Mouse (Mus musculus) cerebellum, adult 11 months (tissue): ENCODE measurements at regions not wholly inside any gene's neighbourhood (a gene's known extent, or its start where the extent isn't known, plus 50 kb on each side); places are given as distances from the start of the nearest gene placed in this dataset.

ENCODE experiments used
- DNase-seq: peaks from one replicate; pipeline ENCODE4 v3.0.0; 2022

GRCm38 (mm10) chr14:36618459-36619085, 350.0 kb downstream of the Ccser2 start:
- no peak for DNase-seq

GRCm38 (mm10) chr14:36617987-36618386, 350.6 kb downstream of the Ccser2 start:
- no peak for DNase-seq

GRCm38 (mm10) chr14:36614926-36615325, 353.7 kb downstream of the Ccser2 start:
- no peak for DNase-seq

GRCm38 (mm10) chr14:36612860-36613259, 355.7 kb downstream of the Ccser2 start:
- no peak for DNase-seq

GRCm38 (mm10) chr14:36584065-36584635, 384.4 kb downstream of the Ccser2 start:
- DNase-seq: peak; percentile 0

- no peak for DNase-seq
Measured at GRCm38 (mm10) chr14:36583338-36584064, 385.1 kb downstream of the Ccser2 start.

- no peak for DNase-seq
Measured at GRCm38 (mm10) chr14:36563229-36563865, 405.2 kb downstream of the Ccser2 start.

- DNase-seq: no peak
Measured at GRCm38 (mm10) chr14:36537402-36537801, 431.2 kb downstream of the Ccser2 start.

- no peak for DNase-seq
Measured at GRCm38 (mm10) chr14:36527310-36527709, 432.6 kb downstream of the 4930474N05Rik start.

- DNase-seq: no peak
Measured at GRCm38 (mm10) chr14:36525591-36526037, 430.9 kb downstream of the 4930474N05Rik start.

GRCm38 (mm10) chr14:36502076-36502994, 407.6 kb downstream of the 4930474N05Rik start:
- no peak for DNase-seq

- no peak for DNase-seq
Measured at GRCm38 (mm10) chr14:36499323-36499722, 404.6 kb downstream of the 4930474N05Rik start.

- DNase-seq: no peak
Measured at GRCm38 (mm10) chr14:36485499-36485898, 390.8 kb downstream of the 4930474N05Rik start.

- DNase-seq: no peak
Measured at GRCm38 (mm10) chr14:36471617-36472016, 376.9 kb downstream of the 4930474N05Rik start.

- no peak for DNase-seq
Measured at GRCm38 (mm10) chr14:36470362-36470761, 375.6 kb downstream of the 4930474N05Rik start.

- no peak for DNase-seq
Measured at GRCm38 (mm10) chr14:36453049-36453448, 358.3 kb downstream of the 4930474N05Rik start.

GRCm38 (mm10) chr14:36450126-36450525, 355.4 kb downstream of the 4930474N05Rik start:
- no peak for DNase-seq

- no peak for DNase-seq
Measured at GRCm38 (mm10) chr14:36414656-36415273, 320.0 kb downstream of the 4930474N05Rik start.

- DNase-seq: no peak
Measured at GRCm38 (mm10) chr14:36414180-36414579, 319.5 kb downstream of the 4930474N05Rik start.
